Mouse (Mus musculus) ES-Bruce4 (cell line): ENCODE data around the gene Ncan. TPM values are rescaled to one million over a fixed set of nuclear protein-coding genes. Genes with fewer than 3 reads are reported as not detected.
"Not testable (repeated sequence)": the region's sequence is repeated elsewhere in the genome, so short reads cannot be mapped to it uniquely, and the experiment has no call there.

Source experiments
- H3K27ac ChIP-seq: 2 replicates; pipeline ENCODE4 v1.5.1; 2012; ENCODE audit warnings: low read length, inconsistent platforms; ENCODE audit not compliant: insufficient read depth
- H3K27me3 ChIP-seq: 2 replicates; pipeline ENCODE4 v1.6.1; 2012; ENCODE audit warnings: mild to moderate bottlenecking, low read length, inconsistent platforms; ENCODE audit not compliant: control insufficient read depth, poor library complexity, insufficient read depth, severe bottlenecking
- H3K36me3 ChIP-seq: 2 replicates; pipeline ENCODE4 v1.6.1; 2012; ENCODE audit warnings: inconsistent platforms, mild to moderate bottlenecking, low read length, moderate library complexity; ENCODE audit not compliant: control insufficient read depth, poor library complexity, insufficient read depth, severe bottlenecking
- H3K4me1 ChIP-seq: one replicate; pipeline ENCODE4 v1.8.1; 2011; ENCODE audit warnings: low read length; ENCODE audit not compliant: control insufficient read depth, insufficient read depth
- H3K4me3 ChIP-seq: 2 replicates; pipeline ENCODE4 v1.5.1; 2011; ENCODE audit warnings: low read depth, mild to moderate bottlenecking, low read length
- H3K9ac ChIP-seq: 2 replicates; pipeline ENCODE4 v1.6.1; 2012; ENCODE audit warnings: low read depth, mild to moderate bottlenecking, inconsistent platforms; ENCODE audit not compliant: poor library complexity, severe bottlenecking
- H3K9me3 ChIP-seq: replicated peaks from 2 replicates; pipeline ENCODE4 v1.6.1; 2012; ENCODE audit warnings: mild to moderate bottlenecking, low read length, inconsistent platforms; ENCODE audit not compliant: control insufficient read depth, poor library complexity, insufficient read depth, severe bottlenecking
- CTCF ChIP-seq: IDR thresholded peaks from one replicate; pipeline ENCODE4 v1.8.1; 2011; ENCODE audit warnings: low read depth, low read length
- EP300 ChIP-seq: IDR thresholded peaks from 2 replicates; pipeline ENCODE4 v1.6.1; 2011; ENCODE audit warnings: low read depth, low read length; ENCODE audit not compliant: insufficient read depth
- POLR2A ChIP-seq: IDR thresholded peaks from one replicate; pipeline ENCODE4 v1.8.1; 2011; ENCODE audit warnings: low read length; ENCODE audit not compliant: insufficient read depth
- polyA plus RNA-seq: library from polyadenylated mRNA; stranded (reverse); fragments of >200 nt; gene quantifications from 2 replicates; pipeline ENCODE4 v1.2.4, GENCODE M21; 2011; ENCODE audit warnings: low read depth; ENCODE audit not compliant: missing spikeins, insufficient read depth, insufficient read length

Ncan gene
- polyA plus RNA-seq, 1 experiment: 1.4 TPM

DNA sequence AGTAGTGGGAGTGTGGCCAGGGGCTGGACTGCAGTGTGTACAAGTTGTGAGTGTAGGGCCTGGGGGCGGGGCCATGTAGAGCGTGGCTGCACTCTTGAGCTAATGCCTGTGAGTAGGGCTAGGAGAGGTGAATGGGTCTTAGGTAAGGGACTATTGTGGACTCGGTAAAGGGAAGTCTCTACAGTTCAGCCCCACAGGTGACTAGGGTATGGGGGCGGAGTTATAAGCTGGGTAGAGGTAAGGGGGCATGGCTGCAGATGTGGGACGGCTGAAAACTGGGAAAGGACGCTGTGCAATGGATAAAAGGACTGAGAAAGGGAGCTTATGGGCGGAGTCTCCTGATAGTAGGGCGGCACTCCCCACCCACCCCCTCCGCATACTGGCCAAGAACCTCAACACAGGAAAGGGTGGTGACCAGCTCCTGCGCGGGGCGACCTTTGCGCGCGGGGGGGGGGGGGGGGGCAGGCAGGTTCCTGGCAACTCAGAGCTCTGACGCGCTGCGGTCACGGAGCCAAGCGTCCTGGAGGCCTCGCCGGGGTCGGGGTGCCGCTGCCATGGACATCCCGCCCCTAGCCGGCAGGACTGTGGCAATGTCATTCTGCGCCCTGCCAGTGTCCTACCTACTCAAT lies 48.1 kb downstream of the Ncan start, which contains the start of gene Tm6sf2:
Gene Tm6sf2 (plus strand): TSS at position 484 of the 629 bp plus-strand sequence.
- Histone ChIP-seq H3K9ac (no peak within 1 kb of the TSS), H3K27me3 (no peaks in the 10 kb centered on the region), H3K9me3 (no peaks in the 10 kb centered on the region), H3K4me1 (no peaks in the 10 kb centered on the region), H3K36me3 (peaks cover 13% of the 10 kb centered on the region), H3K4me3 (peak within 1 kb of the TSS; percentile 41), H3K27ac (no peak within 1 kb of the TSS)
- TF ChIP-seq CTCF (no peak), EP300 (no peak), POLR2A (no peak)

DNA sequence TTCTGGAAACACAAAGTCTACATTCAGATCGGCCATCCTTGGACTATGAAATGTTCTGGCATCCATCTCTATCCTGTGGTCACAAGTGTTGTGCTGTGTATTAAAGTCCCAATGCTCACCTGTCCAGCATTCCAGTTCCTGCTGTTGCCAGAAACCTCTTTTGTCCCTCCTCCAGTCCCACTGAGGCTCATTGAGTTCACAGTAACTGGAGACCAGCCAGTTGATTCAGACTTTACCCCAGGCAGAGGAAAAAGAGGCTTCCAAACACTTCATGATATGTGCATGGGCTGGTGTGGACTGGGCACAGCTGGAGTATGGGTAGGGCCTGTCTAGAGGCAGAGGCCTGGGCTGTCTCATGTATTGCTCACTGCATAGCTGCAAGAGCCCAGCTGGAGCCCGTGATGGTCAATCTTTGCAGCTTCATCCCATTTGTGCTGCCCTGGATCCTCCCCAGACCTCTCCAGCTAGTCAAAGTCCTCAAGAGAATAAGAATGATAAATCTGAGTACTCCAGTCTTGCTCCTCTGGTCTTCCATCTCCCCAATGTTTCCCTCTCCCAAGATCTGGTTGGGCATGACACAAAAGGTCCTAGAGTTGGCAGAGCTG lies 48.7 kb downstream of the Ncan start:
- Histone ChIP-seq H3K4me1 (no peaks in the 10 kb centered on the region), H3K27ac (no peak overlapping the region), H3K9me3 (no peaks in the 10 kb centered on the region), H3K27me3 (no peaks in the 10 kb centered on the region), H3K36me3 (peaks cover 17% of the 10 kb centered on the region), H3K4me3 (no peak overlapping the region), H3K9ac (no peak overlapping the region)
- TF ChIP-seq POLR2A: no peak
- TF ChIP-seq CTCF: no peak

DNA sequence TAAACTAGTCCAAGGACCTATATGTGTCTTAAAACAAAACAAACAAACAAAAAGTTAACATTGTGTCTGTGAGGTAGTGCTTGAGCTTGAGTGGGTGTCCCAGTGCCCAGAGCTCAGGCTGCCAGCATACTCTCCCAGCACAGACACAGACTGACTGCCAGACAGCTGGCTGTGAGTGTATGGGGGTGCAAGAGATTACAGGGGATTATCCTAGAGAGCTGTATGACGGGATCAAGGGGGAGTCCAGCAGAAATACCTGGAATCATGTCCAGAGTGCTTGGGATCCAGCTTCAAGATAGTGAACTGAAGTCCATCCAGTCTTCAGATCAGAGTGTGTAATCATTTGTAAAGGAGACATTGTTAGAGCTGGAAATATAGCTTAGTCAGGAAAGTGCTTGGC lies 63.0 kb downstream of the Ncan start:
- Histone ChIP-seq H3K36me3 (peaks cover 70% of the 10 kb centered on the region), H3K4me1 (no peaks in the 10 kb centered on the region), H3K9ac (no peak overlapping the region), H3K9me3 (no peaks in the 10 kb centered on the region), H3K4me3 (no peak overlapping the region), H3K27me3 (no peaks in the 10 kb centered on the region), H3K27ac (no peak overlapping the region)
- TF ChIP-seq POLR2A (no peak), CTCF (no peak), EP300 (no peak)

DNA sequence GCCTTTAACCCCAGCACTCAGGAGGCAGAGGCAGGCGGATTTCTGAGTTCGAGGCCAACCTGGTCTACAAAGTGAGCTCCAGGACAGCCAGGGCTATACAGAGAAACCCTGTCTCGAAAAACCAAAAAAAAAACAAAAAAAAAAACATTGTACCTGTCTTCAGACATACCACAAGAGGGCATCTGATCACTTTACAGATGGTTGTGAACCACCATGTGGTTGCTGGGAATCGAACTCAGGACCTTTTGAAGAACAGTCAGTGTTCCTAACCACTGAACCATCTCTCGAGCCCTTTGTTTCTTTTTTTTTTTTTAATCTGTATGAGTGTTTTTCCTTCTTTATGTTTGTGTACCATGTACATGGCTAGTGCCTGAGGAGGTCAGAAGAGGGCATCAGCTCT lies 70.2 kb downstream of the Ncan start:
- not testable (repeated sequence) for H3K27ac ChIP-seq, H3K9ac ChIP-seq, H3K4me1 ChIP-seq, H3K4me3 ChIP-seq, H3K9me3 ChIP-seq, H3K27me3 ChIP-seq
- H3K36me3 ChIP-seq: peaks cover 45% of the 10 kb centered on the region

DNA sequence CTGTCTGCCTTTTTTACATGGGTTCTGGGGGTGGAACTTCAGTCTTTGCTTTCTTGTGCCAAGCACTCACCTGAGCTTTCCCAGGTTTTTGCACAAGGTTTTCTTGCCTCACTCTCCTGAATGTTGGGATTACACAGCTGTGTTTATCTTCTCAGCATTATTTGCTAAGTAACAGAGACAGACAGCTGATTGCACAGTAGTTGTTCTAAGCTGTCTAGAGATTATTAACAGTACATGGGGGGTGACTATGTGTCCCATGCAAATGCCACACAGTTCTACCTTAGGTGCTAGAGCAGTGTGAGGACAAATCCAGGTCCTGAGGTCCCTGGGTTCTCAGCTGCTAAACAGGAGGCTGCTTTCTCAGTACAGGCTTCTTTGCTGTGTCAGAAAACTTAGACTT lies 71.0 kb downstream of the Ncan start:
- Histone ChIP-seq H3K9me3 (no peaks in the 10 kb centered on the region), H3K4me1 (no peaks in the 10 kb centered on the region), H3K4me3 (no peak overlapping the region), H3K27me3 (no peaks in the 10 kb centered on the region), H3K27ac (no peak overlapping the region), H3K36me3 (peaks cover 40% of the 10 kb centered on the region), H3K9ac (no peak overlapping the region)
- TF ChIP-seq POLR2A (no peak), EP300 (no peak), CTCF (no peak)

DNA sequence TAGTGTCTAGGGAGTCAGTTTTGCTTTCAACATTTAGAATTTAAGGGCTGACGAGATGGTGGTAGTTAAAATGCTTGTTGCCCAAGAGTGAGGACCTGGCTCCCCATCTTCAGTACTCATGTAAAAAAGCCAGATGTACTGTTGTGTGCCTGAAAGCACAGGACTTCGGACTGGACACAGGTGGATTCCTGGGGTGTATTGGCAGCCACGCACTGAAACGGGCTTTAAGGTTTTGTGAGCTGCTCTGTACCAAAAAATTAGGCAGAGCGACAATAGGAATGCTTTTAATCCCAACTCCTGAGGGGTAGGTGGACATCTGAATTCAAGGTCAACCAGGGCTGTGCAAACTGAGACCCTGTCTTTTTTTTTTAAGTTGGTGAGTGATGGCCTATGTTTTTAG lies 76.7 kb downstream of the Ncan start:
- peak overlapping the region; percentile 92 for H3K9ac ChIP-seq
- TF ChIP-seq EP300: no peak
- no peak for TF ChIP-seq POLR2A
- no peaks in the 10 kb centered on the region for H3K4me1 ChIP-seq
- no peak overlapping the region for H3K4me3 ChIP-seq
- peaks cover 6% of the 10 kb centered on the region; the same call in 1 of the 2 replicates for H3K36me3 ChIP-seq
- H3K9me3 ChIP-seq: no peaks in the 10 kb centered on the region
- no peaks in the 10 kb centered on the region for H3K27me3 ChIP-seq
- no peak overlapping the region for H3K27ac ChIP-seq

Other genes with a start within 250 kb of the Ncan start
- gene Cilp2, start 233.2 kb downstream of the Ncan start, polyA plus RNA-seq: 0.96 and 1.2 TPM in 2 replicates
- gene Tssk6, start 218.7 kb downstream of the Ncan start, polyA plus RNA-seq: not detected in 2 replicates
- 70.5 and 70.8 TPM in 2 replicates for gene Ndufa13, start 218.3 kb downstream of the Ncan start, polyA plus RNA-seq
- gene Yjefn3, start 218.2 kb downstream of the Ncan start, polyA plus RNA-seq: 3.4 and 4.2 TPM in 2 replicates
- 155 TPM in 2 replicates for gene Gatad2a, start 124.5 kb downstream of the Ncan start, polyA plus RNA-seq
- gene Mau2, start 78.1 kb downstream of the Ncan start, polyA plus RNA-seq: 40.2 and 41.0 TPM in 2 replicates
- gene Sugp1, start 78.1 kb downstream of the Ncan start, polyA plus RNA-seq: 36.5 and 37.3 TPM in 2 replicates
- gene Tm6sf2, start 47.9 kb downstream of the Ncan start, polyA plus RNA-seq: 0.99 and 1.4 TPM in 2 replicates
- 2.2 TPM in 2 replicates for gene Hapln4, start 37.4 kb downstream of the Ncan start, polyA plus RNA-seq
- gene Nr2c2ap, start 10.5 kb upstream of the Ncan start, polyA plus RNA-seq: 38.0 and 42.7 TPM in 2 replicates
- 7.9 and 8.2 TPM in 2 replicates for gene Rfxank, start 18.3 kb upstream of the Ncan start, polyA plus RNA-seq
- gene Borcs8, start 18.6 kb upstream of the Ncan start, polyA plus RNA-seq: 24.1 and 28.3 TPM in 2 replicates
- gene Mef2b, start 18.8 kb upstream of the Ncan start, polyA plus RNA-seq: 4.4 and 5.8 TPM in 2 replicates
- gene Tmem161a, start 51.5 kb upstream of the Ncan start, polyA plus RNA-seq: 36.5 and 43.1 TPM in 2 replicates
- 7.8 and 9.3 TPM in 2 replicates for gene Slc25a42, start 91.4 kb upstream of the Ncan start, polyA plus RNA-seq
- gene Sugp2, start 113.4 kb upstream of the Ncan start, polyA plus RNA-seq: 46.0 and 47.2 TPM in 2 replicates
- gene Armc6, start 113.6 kb upstream of the Ncan start, polyA plus RNA-seq: 5.7 and 11.8 TPM in 2 replicates
- 37.9 and 40.0 TPM in 2 replicates for gene Homer3, start 162.0 kb upstream of the Ncan start, polyA plus RNA-seq
- gene Ddx49, start 181.6 kb upstream of the Ncan start, polyA plus RNA-seq: 45.3 and 50.5 TPM in 2 replicates
- gene Cope, start 181.6 kb upstream of the Ncan start, polyA plus RNA-seq: 115 and 117 TPM in 2 replicates
- 3.4 and 3.8 TPM in 2 replicates for gene Cers1, start 194.9 kb upstream of the Ncan start, polyA plus RNA-seq
- gene Gdf1, start 208.9 kb upstream of the Ncan start, polyA plus RNA-seq: 1.0 TPM in 1 of 2 replicates, not detected in the other
- 46.3 and 50.1 TPM in 2 replicates for gene Upf1, start 232.4 kb upstream of the Ncan start, polyA plus RNA-seq